Mouse (Mus musculus) lung, embryonic 15.5 days (tissue): ENCODE results near the gene Igsf9b. TPM values are rescaled to one million over a fixed set of nuclear protein-coding genes. Genes with fewer than 3 reads are reported as not detected.
A peak's percentile ranks its signal among the peaks of the same experiment; 100 is the strongest.

Source experiments
- ATAC-seq: fragments of 200-750 bp; cut with Nextera tagmentation; 2 replicates; pipeline ENCODE4 v1.8.0; 2017; ENCODE audit warnings: moderate number of reproducible peaks, borderline replicate concordance; ENCODE audit not compliant: low FRiP score, low TSS enrichment; ENCODE audit errors: extremely low read depth
- H3K27ac ChIP-seq: fragments of 300-500 bp; sonication (generic); 2 replicates; pipeline ENCODE4 v1.5.1; 2015; ENCODE audit warnings: moderate library complexity, mild to moderate bottlenecking, inconsistent platforms
- H3K27me3 ChIP-seq: fragments of 300-500 bp; sonication (generic); 2 replicates; pipeline ENCODE4 v1.6.1; 2015; ENCODE audit warnings: inconsistent platforms
- H3K36me3 ChIP-seq: fragments of 300-500 bp; sonication (generic); 2 replicates; pipeline ENCODE4 v1.6.1; 2015; ENCODE audit warnings: inconsistent platforms
- H3K4me1 ChIP-seq: fragments of 300-500 bp; sonication (generic); 2 replicates; pipeline ENCODE4 v1.6.1; 2015; ENCODE audit warnings: inconsistent platforms
- H3K4me2 ChIP-seq: fragments of 300-500 bp; sonication (generic); 2 replicates; pipeline ENCODE4 v1.6.1; 2015; ENCODE audit warnings: inconsistent platforms, mild to moderate bottlenecking, moderate library complexity
- H3K4me3 ChIP-seq: fragments of 300-500 bp; sonication (generic); 2 replicates; pipeline ENCODE4 v1.5.1; 2015; ENCODE audit warnings: mild to moderate bottlenecking, inconsistent platforms
- H3K9ac ChIP-seq: fragments of 300-500 bp; sonication (generic); 2 replicates; pipeline ENCODE4 v1.6.1; 2015; ENCODE audit warnings: inconsistent platforms
- H3K9me3 ChIP-seq: fragments of 300-500 bp; sonication (generic); 2 replicates; pipeline ENCODE4 v1.6.1; 2016; ENCODE audit warnings: inconsistent platforms
- WGBS: fragments of 180-500 bp; shearing (Covaris S2); methylation state at CpG from one replicate; pipeline ENCODE4 v1.1.7; 2015; 5-methylcytosine and 5-hydroxymethylcytosine counted together
- polyA plus RNA-seq: library from polyadenylated mRNA; unstranded; fragments of >200 nt; fragmentation: Nextera tagmentation; extraction: Ambion mirVana; gene quantifications from 2 replicates; pipeline ENCODE4 v1.2.1, GENCODE M21; 2015

The Igsf9b gene
- polyA plus RNA-seq, 1 experiment from 2014 or later: 3.0 TPM

DNA sequence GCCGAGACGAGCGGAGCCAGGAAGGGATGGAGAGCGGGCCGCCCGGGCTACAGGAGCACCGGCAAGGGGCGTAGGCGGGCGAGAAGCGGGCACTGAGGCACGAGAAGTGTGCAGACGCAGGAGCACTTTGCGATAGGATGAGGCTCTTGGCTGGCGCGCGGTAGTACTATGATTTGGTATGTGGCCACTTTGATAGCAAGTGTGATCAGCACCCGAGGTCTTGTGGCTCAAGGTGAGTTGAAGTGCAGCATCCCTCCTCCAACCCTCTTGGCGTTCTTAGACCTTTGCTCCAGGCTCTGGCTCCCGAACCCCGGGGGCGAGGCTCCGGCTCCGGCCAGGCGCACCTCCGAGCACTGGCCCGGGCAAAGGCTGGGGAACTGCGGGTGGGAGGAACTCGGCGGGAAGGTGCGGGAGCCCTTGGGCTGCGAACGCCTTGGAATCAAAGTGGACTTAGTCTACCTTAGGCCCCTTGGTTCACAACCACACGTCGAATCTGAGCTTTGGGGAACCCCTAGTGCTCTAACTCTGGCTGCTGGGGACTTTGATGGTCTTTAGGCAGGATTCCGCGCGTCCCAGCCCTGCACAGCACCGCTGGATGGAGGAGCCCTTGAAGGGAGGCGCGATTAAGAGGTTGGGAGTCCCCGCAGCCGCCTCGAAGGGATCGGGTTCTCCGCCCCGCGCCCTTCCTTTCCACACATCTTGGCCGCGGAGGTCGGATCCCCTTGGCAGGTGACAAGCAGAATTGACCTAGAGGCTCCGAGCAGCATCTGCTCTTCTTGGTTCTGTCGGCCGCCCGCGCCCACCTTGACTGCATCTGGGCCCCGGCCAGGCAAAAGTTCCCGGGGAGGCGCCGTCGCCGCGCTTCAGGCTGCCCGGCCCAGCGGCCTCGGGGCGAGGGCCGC is 533 bp downstream of the Igsf9b start:
- no peak overlapping the region for H3K27ac ChIP-seq
- no peak; the same call in 1 of the 2 replicates for ATAC-seq
- H3K4me1 ChIP-seq: peaks cover 16% of the 10 kb centered on the region
- under 1% methylated on average over 68 of the region's 68 CpGs for WGBS
- H3K4me3 ChIP-seq: peak overlapping the region; percentile 59
- peak overlapping the region; percentile 31 for H3K9ac ChIP-seq
- no peaks in the 10 kb centered on the region for H3K36me3 ChIP-seq
- H3K4me2 ChIP-seq: peak overlapping the region; percentile 91
- H3K27me3 ChIP-seq: peaks cover 46% of the 10 kb centered on the region
- no peaks in the 10 kb centered on the region for H3K9me3 ChIP-seq

DNA sequence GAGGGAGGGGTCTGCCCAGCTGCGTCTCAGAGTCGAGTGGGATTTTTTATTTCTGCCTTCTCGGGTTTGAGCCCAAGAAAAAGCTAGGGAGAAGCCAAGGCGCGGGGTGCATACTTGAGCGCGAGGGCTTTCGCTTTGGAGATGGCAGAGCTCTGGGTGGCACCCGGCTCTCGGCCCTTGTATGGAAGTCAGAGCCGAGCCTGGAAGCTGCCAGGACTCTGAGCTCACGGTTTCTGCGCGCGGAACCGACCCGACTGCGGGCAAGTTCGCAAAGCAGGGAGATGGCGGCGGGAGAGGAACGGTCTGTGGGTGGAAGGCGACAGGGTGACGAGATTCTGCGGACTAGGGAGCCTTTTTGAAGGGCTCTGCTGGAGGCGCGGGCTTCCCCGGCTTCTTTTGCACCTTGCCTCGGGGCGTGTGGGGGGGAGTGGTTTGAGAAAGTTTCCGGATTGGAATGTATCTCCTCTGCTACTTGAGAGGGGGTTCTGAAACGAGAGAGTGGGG is 1.2 kb downstream of the Igsf9b start:
- Histone ChIP-seq H3K27me3 (peaks cover 46% of the 10 kb centered on the region), H3K9me3 (no peaks in the 10 kb centered on the region), H3K27ac (no peak overlapping the region), H3K4me3 (peak overlapping the region; percentile 59), H3K9ac (peak overlapping the region; percentile 31; the same call in 1 of the 2 replicates), H3K4me1 (peaks cover 16% of the 10 kb centered on the region), H3K36me3 (no peaks in the 10 kb centered on the region), H3K4me2 (peak overlapping the region; percentile 91)
- WGBS: under 1% methylated on average over 32 of the region's 32 CpGs
- no peak for ATAC-seq

DNA sequence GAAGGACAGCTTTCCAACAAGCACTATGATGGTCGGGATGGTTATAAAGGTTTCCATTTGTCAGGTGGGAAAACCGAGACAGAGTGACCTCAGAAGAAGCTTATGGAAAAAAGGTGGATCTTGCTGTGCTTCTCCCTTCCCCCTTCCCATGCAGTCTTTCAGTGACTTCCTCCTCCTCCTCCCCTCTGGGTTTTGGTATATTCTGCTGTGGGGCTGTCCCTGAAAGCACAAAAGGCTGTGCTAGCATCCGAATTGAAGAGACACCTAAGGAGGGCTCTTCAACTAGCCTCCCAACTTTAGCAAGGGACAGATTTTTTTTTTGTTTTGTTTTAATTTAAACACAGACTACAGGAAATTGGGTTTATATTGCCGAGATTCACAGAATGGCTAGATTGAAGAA is 1.7 kb downstream of the Igsf9b start:
- Histone ChIP-seq H3K9me3 (no peaks in the 10 kb centered on the region), H3K9ac (no peak overlapping the region), H3K27ac (no peak overlapping the region), H3K4me1 (peaks cover 16% of the 10 kb centered on the region), H3K27me3 (peaks cover 46% of the 10 kb centered on the region), H3K36me3 (no peaks in the 10 kb centered on the region), H3K4me3 (peak overlapping the region; percentile 59), H3K4me2 (peak overlapping the region; percentile 91)
- WGBS: 10% methylated on average over 4 of the region's 4 CpGs
- no peak for ATAC-seq

DNA sequence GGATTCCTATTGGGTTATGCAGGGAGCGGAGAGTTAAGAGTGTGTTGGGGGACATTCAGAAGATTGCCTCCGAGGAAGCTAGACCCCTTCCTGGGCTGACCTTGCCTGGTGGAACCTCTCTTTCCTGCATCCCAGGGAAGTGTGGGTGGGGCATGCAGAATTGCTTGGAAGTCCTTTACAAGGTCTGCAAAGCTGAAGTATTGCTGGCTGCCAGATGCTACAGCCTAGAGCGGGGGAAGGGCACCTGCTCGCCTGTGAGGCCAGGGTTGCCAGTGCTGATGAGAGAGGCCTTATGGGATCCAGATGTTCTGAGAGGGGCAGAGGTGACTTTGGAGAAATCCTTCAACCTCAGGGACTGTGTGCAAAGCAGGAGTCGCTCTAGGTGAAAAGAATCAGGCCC is 2.5 kb downstream of the Igsf9b start:
- Histone ChIP-seq H3K4me3 (no peak overlapping the region), H3K36me3 (no peaks in the 10 kb centered on the region), H3K4me2 (no peak overlapping the region), H3K9me3 (no peaks in the 10 kb centered on the region), H3K27me3 (peaks cover 46% of the 10 kb centered on the region), H3K27ac (no peak overlapping the region), H3K9ac (no peak overlapping the region), H3K4me1 (peaks cover 16% of the 10 kb centered on the region)
- no peak for ATAC-seq
- WGBS: 38% methylated on average over 5 of the region's 5 CpGs

DNA sequence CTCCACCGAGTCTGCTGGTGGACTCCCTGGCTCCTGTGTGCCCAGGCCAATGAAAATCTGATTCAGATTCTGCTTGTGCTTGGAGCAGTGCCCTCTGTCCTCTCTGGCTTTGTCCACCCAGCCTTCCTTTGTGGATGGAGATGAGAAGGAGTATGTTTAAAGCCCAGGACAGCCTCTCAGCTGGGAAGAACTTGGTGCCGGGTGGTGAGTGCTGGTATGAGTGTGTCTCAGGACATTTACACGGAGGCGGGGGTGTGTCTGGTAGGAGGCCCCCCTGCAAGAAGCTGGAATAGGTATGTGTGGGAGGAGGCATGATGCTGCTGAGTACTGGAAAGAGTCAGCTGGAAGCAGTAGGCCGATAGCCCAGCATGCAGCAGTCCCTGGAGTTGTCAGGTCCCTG is 3.3 kb downstream of the Igsf9b start:
- Histone ChIP-seq H3K9ac (no peak overlapping the region), H3K9me3 (no peaks in the 10 kb centered on the region), H3K27ac (no peak overlapping the region), H3K27me3 (peaks cover 45% of the 10 kb centered on the region), H3K4me3 (no peak overlapping the region), H3K4me2 (no peak overlapping the region), H3K36me3 (no peaks in the 10 kb centered on the region), H3K4me1 (peaks cover 16% of the 10 kb centered on the region)
- 66% methylated on average over 5 of the region's 5 CpGs for WGBS
- no peak for ATAC-seq

DNA sequence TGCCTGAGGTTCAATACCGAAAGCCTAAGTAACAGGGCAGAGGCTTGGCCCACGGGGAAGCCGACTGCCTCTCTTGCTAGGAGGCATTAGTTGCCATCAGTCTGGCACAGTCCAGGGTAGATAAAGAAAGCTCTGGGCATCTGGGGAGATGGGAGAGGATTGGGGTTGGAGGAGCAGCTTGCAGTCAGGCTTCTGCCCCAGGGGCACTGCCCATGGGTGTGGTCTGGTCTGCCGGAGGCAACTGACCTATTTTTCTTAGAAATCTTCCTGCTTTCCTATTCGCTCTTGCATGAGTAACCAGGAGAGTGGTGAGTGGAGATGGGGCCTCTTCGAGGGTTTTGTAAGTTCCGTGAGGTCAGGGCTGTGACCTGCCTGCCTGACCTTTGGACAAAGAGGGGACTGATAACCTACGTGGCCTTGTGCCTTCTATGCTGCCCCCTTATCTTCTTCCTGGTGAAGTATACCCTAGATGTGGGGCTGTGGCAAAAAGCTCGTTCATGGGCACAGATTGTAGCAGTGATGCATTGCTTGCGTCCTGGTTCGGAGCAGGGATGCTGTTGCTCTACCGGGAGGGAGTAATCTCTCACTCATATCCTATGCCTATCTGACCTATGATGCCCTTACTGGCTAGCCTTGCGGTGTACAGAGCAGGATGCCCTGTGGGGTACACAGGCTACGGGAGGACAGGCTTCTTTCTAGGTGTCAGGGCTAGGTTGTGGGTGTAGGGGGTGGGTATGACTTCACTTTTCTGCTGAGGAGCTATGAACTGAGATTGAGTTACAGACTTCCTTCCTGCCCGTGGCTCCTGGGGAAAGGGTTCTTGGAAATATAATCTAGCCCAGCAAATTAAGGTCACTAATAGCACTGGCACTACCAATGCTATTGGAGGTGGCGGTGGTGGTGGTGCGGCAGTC is 4.8 kb downstream of the Igsf9b start:
- ATAC-seq: no peak
- Histone ChIP-seq H3K27me3 (peaks cover 29% of the 10 kb centered on the region), H3K4me2 (no peak overlapping the region), H3K9ac (no peak overlapping the region), H3K27ac (no peak overlapping the region), H3K4me1 (peaks cover 16% of the 10 kb centered on the region), H3K4me3 (no peak overlapping the region), H3K9me3 (no peaks in the 10 kb centered on the region), H3K36me3 (no peaks in the 10 kb centered on the region)
- 45% methylated on average over 17 of the region's 17 CpGs for WGBS

DNA sequence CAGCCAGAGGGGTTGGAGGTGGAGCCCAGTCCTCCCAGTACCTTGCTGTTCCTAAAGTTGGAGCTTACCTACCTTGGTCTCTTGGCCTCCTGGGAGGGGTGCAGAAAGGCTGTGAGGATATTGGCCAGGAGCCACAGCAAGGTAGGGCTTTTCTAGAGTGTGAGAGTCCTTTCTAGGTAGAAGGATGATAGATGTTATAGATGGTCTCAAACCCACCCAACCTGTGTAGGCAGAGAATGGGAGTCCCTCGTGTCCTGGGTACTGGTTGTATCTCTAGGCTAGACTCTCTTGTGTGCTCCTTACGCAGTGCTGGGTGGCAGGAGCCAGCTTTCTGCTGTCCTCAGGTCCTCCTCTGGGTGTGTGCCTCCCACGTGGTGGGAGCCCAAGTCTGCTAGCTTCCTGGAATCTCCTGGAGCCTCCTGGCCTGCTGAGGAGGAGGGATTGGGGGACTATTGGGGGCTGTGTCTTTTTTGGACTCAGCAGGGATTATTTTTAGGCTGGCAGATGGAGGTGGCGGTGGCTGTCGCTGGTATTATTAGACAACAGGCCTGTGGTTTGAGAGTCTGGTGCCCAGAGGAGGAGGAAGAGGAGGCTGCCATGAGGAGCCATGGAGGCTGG is 5.6 kb downstream of the Igsf9b start:
- no peak for ATAC-seq
- no peaks in the 10 kb centered on the region for H3K9me3 ChIP-seq
- 61% methylated on average over 5 of the region's 5 CpGs for WGBS
- peaks cover 12% of the 10 kb centered on the region for H3K4me1 ChIP-seq
- no peak overlapping the region for H3K4me3 ChIP-seq
- no peak overlapping the region for H3K27ac ChIP-seq
- no peaks in the 10 kb centered on the region for H3K36me3 ChIP-seq
- peaks cover 22% of the 10 kb centered on the region for H3K27me3 ChIP-seq
- no peak overlapping the region for H3K4me2 ChIP-seq
- no peak overlapping the region for H3K9ac ChIP-seq

DNA sequence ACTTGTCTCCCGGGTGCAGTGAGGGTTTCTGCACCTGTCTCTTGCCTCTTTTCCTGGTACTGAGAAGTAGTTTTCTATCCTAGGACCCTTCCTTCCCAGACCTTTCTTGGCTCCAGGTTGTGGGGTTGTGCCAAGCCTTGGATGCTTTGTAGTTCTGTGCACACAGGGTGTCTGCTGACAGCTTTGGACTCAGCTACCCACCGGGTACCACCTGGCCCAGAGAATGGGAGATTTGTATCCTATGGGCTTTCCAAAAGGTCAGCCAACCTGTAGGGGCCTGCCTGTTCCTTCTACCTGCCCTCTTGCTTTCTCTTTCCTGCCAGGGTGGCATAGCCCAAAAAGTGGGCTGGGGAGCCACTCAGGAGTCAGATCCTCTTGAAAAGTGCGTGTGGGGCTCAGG is 6.5 kb downstream of the Igsf9b start:
- Histone ChIP-seq H3K27me3 (peaks cover 12% of the 10 kb centered on the region), H3K4me1 (peaks cover 3% of the 10 kb centered on the region; the same call in 1 of the 2 replicates), H3K9ac (no peak overlapping the region), H3K4me2 (no peak overlapping the region), H3K9me3 (no peaks in the 10 kb centered on the region), H3K4me3 (no peak overlapping the region), H3K27ac (no peak overlapping the region), H3K36me3 (no peaks in the 10 kb centered on the region)
- no peak for ATAC-seq
- WGBS: 55% methylated on average over 3 of the region's 3 CpGs

DNA sequence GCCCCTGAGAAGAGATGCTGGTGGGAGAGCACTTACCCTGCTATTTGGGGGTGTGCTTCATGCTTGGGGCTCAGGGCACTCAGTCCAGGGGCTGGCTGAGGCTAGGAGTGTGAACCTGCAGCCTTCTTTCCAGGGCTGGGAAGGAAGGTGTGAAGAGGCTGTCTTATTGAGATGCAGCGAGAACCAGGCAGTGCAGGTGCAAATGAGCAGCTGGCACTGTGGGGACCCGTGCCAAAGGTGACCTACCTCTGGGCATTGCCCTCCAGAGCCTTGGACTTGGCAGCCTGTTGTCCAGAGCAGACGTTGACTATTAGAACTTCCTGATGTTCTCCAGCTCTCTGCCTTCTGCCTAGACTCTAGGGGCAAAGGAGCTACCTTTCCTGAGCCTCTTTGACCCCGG is 7.6 kb downstream of the Igsf9b start:
- no peak for ATAC-seq
- Histone ChIP-seq H3K9me3 (no peaks in the 10 kb centered on the region), H3K4me1 (no peaks in the 10 kb centered on the region), H3K27me3 (peaks cover 1% of the 10 kb centered on the region; the same call in 1 of the 2 replicates), H3K36me3 (no peaks in the 10 kb centered on the region), H3K27ac (no peak overlapping the region), H3K9ac (no peak overlapping the region), H3K4me2 (no peak overlapping the region), H3K4me3 (no peak overlapping the region)
- WGBS: 31% methylated on average over 4 of the region's 4 CpGs

DNA sequence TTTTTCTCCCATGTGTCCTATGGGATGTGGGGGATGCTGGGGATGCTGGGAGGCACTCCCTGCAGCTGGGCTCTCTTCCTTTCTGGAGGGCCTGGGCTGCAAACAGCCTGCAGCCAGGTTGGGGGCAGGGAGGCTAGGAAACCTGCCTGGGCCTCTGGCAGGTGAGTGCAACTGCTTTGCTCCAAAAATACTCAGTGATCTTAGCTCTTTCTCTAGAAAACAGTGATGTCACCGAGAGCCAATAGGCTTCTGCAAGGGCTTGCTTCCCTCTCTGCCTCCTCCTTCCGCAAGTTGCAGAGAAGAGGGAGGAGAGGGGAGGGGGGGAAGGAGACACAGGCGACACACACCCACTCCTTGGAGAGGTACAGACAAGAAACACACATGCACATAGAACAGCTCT is 8.3 kb downstream of the Igsf9b start:
- H3K9ac ChIP-seq: no peak overlapping the region
- no peaks in the 10 kb centered on the region for H3K9me3 ChIP-seq
- WGBS: 9% methylated on average over 3 of the region's 3 CpGs
- no peak overlapping the region for H3K4me3 ChIP-seq
- H3K36me3 ChIP-seq: no peaks in the 10 kb centered on the region
- no peaks in the 10 kb centered on the region; the same call in 1 of the 2 replicates for H3K27me3 ChIP-seq
- no peak for ATAC-seq
- H3K4me2 ChIP-seq: no peak overlapping the region
- H3K4me1 ChIP-seq: no peaks in the 10 kb centered on the region
- H3K27ac ChIP-seq: no peak overlapping the region

DNA sequence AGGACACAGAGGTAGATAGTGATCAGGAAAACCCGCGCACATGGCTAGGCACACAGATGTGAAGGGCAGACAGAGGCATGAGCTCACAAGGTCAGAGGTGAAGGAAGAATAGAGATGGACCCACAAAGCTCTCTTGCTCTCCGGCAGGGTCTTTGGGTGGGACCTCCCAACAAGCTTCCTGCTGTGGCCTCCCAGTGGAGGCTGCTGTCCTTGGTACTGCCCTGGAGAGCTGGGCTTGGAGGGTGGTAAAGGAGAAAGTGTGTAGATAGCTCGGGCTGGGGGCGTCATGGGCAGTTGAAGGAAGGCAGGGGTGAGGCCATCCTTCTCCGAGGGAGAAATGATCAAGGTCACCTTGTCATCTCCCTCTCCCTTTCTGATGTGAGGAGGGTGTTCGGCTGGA is 9.0 kb downstream of the Igsf9b start:
- WGBS: 25% methylated on average over 7 of the region's 7 CpGs
- 0 out of 2 replicates have a peak, but pooled peaks have one; percentile 37 for ATAC-seq
- Histone ChIP-seq H3K4me1 (no peaks in the 10 kb centered on the region), H3K27me3 (no peaks in the 10 kb centered on the region), H3K36me3 (no peaks in the 10 kb centered on the region), H3K9ac (no peak overlapping the region), H3K4me3 (no peak overlapping the region), H3K27ac (no peak overlapping the region), H3K9me3 (no peaks in the 10 kb centered on the region), H3K4me2 (no peak overlapping the region)
